Mouse (Mus musculus) liver, embryonic 11.5 days (tissue): ENCODE results near the gene B3galt2. TPM values are rescaled to one million over a fixed set of nuclear protein-coding genes. Genes with fewer than 3 reads are reported as not detected.

Source experiments
- ATAC-seq: fragments of 200-750 bp; cut with Nextera tagmentation; replicated peaks from 2 replicates; pipeline ENCODE4 v1.8.0; 2017; ENCODE audit warnings: moderate number of reproducible peaks, mild to moderate bottlenecking, moderate TSS enrichment, moderate library complexity; ENCODE audit not compliant: low FRiP score
- DNase-seq: peaks from one replicate; pipeline ENCODE4 v3.0.0-alpha.2; 2017; ENCODE audit warnings: low spot score
- H3K27ac ChIP-seq: fragments of 300-500 bp; sonication (generic); 2 replicates; pipeline ENCODE4 v1.5.1; 2014; ENCODE audit warnings: mild to moderate bottlenecking, low read depth, low read length, control low read depth
- H3K27me3 ChIP-seq: fragments of 300-500 bp; sonication (generic); replicated peaks from 2 replicates; pipeline ENCODE4 v1.6.1; 2014; ENCODE audit warnings: low read length, mixed read lengths; ENCODE audit not compliant: control insufficient read depth, insufficient read depth
- H3K36me3 ChIP-seq: fragments of 300-500 bp; sonication (generic); 2 replicates; pipeline ENCODE4 v1.6.1; 2014; ENCODE audit warnings: mild to moderate bottlenecking, low read length, moderate library complexity, mixed read lengths; ENCODE audit not compliant: control insufficient read depth, insufficient read depth
- H3K4me1 ChIP-seq: fragments of 300-500 bp; sonication (generic); replicated peaks from 2 replicates; pipeline ENCODE4 v1.6.1; 2014; ENCODE audit warnings: low read length, mixed read lengths; ENCODE audit not compliant: control insufficient read depth, insufficient read depth
- H3K4me2 ChIP-seq: fragments of 300-500 bp; sonication (generic); 2 replicates; pipeline ENCODE4 v1.6.1; 2014; ENCODE audit warnings: mild to moderate bottlenecking, control low read depth, moderate library complexity
- H3K4me3 ChIP-seq: fragments of 300-500 bp; sonication (generic); 2 replicates; pipeline ENCODE4 v1.5.1; 2014; ENCODE audit warnings: low read depth, low read length, control low read depth
- H3K9ac ChIP-seq: fragments of 300-500 bp; sonication (generic); 2 replicates; pipeline ENCODE4 v1.6.1; 2014; ENCODE audit warnings: low read depth, low read length, control low read depth
- H3K9me3 ChIP-seq: fragments of 300-500 bp; sonication (generic); 2 replicates; pipeline ENCODE4 v1.6.1; 2016; ENCODE audit warnings: low read length, inconsistent platforms, mixed read lengths; ENCODE audit not compliant: control insufficient read depth
- WGBS: fragments of 180-500 bp; shearing (Covaris S2); extraction: QIAGEN DNeasy Blood & Tissue Kit; methylation state at CpG from one replicate; pipeline ENCODE4 v1.1.7; 2014; 5-methylcytosine and 5-hydroxymethylcytosine counted together
- polyA plus RNA-seq: library from polyadenylated mRNA; unstranded; fragments of >200 nt; fragmentation: Nextera tagmentation; extraction: Ambion mirVana; gene quantifications from 2 replicates; pipeline ENCODE4 v1.2.1, GENCODE M21; 2014

Gene B3galt2
- polyA plus RNA-seq, 1 experiment from 2014 or later, result 0.41 TPM

GRCm38 (mm10) chr1:143681108-143681507 is 40.6 kb downstream of the B3galt2 start:
- H3K9ac ChIP-seq, result no peak overlapping the region
- DNase-seq (no peak), ATAC-seq (no peak)
- H3K27me3 ChIP-seq, result no peaks in the 10 kb centered on the region
- no peak overlapping the region for H3K4me3 ChIP-seq
- H3K9me3 ChIP-seq, result no peaks in the 10 kb centered on the region
- no peaks in the 10 kb centered on the region for H3K4me1 ChIP-seq
- H3K27ac ChIP-seq, result no peak overlapping the region
- WGBS, result 96% methylated on average over 5 of the region's 5 CpGs
- no peak overlapping the region for H3K4me2 ChIP-seq
- H3K36me3 ChIP-seq, result peaks cover 11% of the 10 kb centered on the region

- Histone ChIP-seq H3K9me3 (no peaks in the 10 kb centered on the region), H3K4me1 (no peaks in the 10 kb centered on the region), H3K27me3 (no peaks in the 10 kb centered on the region), H3K9ac (no peak overlapping the region), H3K27ac (no peak overlapping the region), H3K4me2 (no peak overlapping the region), H3K36me3 (peaks cover 11% of the 10 kb centered on the region), H3K4me3 (no peak overlapping the region)
- DNase-seq (no peak), ATAC-seq (no peak)
- 87% methylated on average over 3 of the region's 3 CpGs for whole genome bisulfite sequencing
These were observed 44.4 kb downstream of the B3galt2 start for GRCm38 (mm10) chr1:143684849-143685248.

GRCm38 (mm10) chr1:143701736-143702135 is 61.3 kb downstream of the B3galt2 start:
- H3K9me3 ChIP-seq, result no peaks in the 10 kb centered on the region
- peaks cover 5% of the 10 kb centered on the region; the same call in 1 of the 2 replicates for H3K4me1 ChIP-seq
- H3K4me3 ChIP-seq, result peak overlapping the region; percentile 93
- H3K27ac ChIP-seq, result peak overlapping the region; percentile 88; the same call in 1 of the 2 replicates
- WGBS, result under 1% methylated on average over 13 of the region's 13 CpGs
- H3K9ac ChIP-seq, result peak overlapping the region; percentile 91
- no peaks in the 10 kb centered on the region for H3K27me3 ChIP-seq
- peak overlapping the region; percentile 73 for H3K4me2 ChIP-seq
- H3K36me3 ChIP-seq, result peaks cover 7% of the 10 kb centered on the region
- DNase-seq, result no peak
- no peak for ATAC-seq

- Histone ChIP-seq H3K9me3 (no peaks in the 10 kb centered on the region), H3K27ac (peak overlapping the region; percentile 88), H3K4me1 (peaks cover 5% of the 10 kb centered on the region; the same call in 1 of the 2 replicates), H3K9ac (peak overlapping the region; percentile 91), H3K4me3 (peak overlapping the region; percentile 93), H3K4me2 (peak overlapping the region; percentile 73), H3K36me3 (peaks cover 4% of the 10 kb centered on the region; the same call in 1 of the 2 replicates), H3K27me3 (no peaks in the 10 kb centered on the region)
- ATAC-seq, result peak; percentile 67
- no peak for DNase-seq
- WGBS, result under 1% methylated on average over 46 of the region's 48 CpGs
These were observed 61.8 kb downstream of the B3galt2 start for GRCm38 (mm10) chr1:143702141-143702740.

GRCm38 (mm10) chr1:143702741-143703262 is 62.3 kb downstream of the B3galt2 start, which contains the start of gene Cdc73:
Gene Cdc73, minus strand, starts transcription at chr1:143702893.
- Histone ChIP-seq H3K9me3 (no peaks in the 10 kb centered on the region), H3K4me3 (peak within 1 kb of the TSS; percentile 93), H3K4me2 (peak within 1 kb of the TSS; percentile 88), H3K27me3 (no peaks in the 10 kb centered on the region), H3K36me3 (peaks cover 4% of the 10 kb centered on the region; the same call in 1 of the 2 replicates), H3K4me1 (peaks cover 5% of the 10 kb centered on the region; the same call in 1 of the 2 replicates), H3K9ac (peak within 1 kb of the TSS; percentile 91), H3K27ac (peak within 1 kb of the TSS; percentile 88)
- WGBS, result under 1% methylated on average over 74 of the region's 74 CpGs
- ATAC-seq, result peak; percentile 99
- DNase-seq, result peak; percentile 91

Other genes with a start within 250 kb of the B3galt2 start
- 15.9 and 18.7 TPM in 2 replicates for gene Cdc73, start 62.2 kb downstream of the B3galt2 start, polyA plus RNA-seq
- 72.9 and 79.5 TPM in 2 replicates for gene Glrx2, start 75.7 kb downstream of the B3galt2 start, polyA plus RNA-seq
- gene Trove2, start 136.4 kb downstream of the B3galt2 start, polyA plus RNA-seq, result 7.7 and 8.4 TPM in 2 replicates
- 141 and 150 TPM in 2 replicates for gene Uchl5, start 136.6 kb downstream of the B3galt2 start, polyA plus RNA-seq